Mouse (Mus musculus) heart, adult 9 months (tissue): ENCODE results near the gene Elovl6.

Experiments used
- DNase-seq, 2 experiments: peaks; one replicate each; pipeline ENCODE4 v3.0.0; 2022; ENCODE audit warnings: low spot score in 2 of 2

The Elovl6 gene

DNA sequence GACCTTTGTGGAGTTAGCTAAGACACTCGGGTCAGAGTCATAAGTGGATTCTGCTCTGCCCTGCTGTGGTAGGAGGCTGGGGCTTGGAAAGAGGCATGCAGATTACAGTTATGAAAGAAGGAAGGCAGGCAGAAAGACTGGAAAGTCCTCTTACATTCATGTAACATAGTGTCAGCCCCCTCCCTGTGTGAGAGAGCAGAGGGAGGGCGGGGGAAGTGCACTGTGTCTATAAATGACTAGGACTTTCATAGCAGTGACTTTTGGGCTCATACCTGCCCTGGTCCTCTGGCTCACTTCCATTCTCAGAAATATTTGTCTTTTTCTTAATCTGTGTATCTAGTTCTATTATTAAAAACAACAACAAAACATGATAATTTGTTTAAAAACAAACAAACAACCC is 33.9 kb downstream of the Elovl6 start:
- DNase-seq, result no peak

DNA sequence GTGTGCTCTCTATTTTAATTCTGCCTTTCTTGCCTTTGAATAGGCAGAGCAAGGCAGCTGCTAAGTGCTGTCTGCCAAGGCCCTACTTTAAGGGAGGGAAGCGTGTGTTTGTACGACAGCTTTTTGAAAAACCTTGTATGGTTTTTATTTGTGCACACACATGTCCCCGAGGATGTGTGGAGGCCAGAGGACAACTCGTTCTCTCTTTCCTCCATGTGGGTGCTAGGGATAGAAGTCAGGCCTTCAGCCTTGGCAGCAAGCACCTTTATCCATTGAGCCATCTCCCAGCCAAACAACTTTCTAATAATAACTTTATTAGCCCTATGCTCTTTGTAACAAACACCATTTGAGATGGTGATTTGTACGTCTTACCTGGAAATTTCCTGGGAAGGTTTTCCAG is 34.7 kb downstream of the Elovl6 start:
- peak in 1 of 2 experiments; percentile 9 for DNase-seq

DNA sequence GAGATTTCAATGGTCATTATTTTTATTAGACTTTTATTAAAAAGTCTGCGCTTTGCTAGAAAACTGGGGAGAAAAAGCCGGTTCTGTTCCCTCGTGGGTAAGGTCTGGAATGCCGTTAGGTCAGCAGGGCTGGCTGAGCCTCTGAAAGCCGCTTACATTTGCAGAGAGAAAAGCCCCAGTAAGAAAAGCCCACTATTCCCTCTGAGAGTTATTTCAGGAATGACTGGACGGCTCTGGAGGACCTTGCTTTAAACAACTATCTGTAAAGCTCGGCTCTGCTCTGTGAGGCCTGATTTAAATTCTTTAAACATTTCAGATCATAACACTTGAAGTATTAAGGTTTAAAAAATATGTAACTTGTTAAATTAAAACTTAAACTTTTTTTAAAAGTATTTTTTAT is 36.4 kb downstream of the Elovl6 start:
- DNase-seq, result no peak

DNA sequence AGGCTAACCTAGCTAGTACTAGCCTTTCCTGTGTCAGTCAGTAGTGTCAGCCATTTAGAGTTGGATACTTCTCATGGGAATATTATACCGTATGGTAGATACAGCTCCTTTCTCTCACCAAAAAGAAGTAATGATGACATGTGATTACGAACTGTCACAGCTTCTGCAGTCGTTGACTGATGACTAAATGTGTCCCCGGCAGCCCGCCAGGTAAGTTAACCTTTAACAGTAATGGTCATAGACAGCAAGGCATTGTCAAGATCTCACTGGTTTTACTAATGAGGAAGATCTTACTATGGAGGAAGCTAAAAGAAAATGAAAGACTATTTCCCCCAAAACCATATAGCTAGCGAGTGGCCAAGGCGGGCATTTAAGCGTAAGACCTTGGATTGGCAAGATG is 38.8 kb downstream of the Elovl6 start:
- DNase-seq, result no peak

DNA sequence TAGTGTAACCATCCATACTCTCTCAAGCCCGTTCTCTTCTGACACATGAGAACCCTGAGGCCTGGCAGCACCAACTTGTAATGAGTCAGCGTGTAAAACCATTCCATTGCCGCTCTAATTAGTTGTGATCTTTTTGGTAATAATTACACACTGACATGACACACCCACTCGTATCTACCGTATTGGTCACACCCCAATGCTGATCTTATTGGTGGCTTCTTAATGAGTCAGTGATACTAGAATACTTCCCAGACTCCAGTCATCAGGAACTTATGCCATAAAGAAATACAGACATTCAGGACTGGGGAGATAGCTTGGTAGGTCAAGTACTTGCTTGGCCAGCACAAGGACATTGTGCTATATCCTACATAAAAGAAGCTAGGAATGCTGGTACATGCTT is 39.5 kb downstream of the Elovl6 start:
- DNase-seq, result no peak

DNA sequence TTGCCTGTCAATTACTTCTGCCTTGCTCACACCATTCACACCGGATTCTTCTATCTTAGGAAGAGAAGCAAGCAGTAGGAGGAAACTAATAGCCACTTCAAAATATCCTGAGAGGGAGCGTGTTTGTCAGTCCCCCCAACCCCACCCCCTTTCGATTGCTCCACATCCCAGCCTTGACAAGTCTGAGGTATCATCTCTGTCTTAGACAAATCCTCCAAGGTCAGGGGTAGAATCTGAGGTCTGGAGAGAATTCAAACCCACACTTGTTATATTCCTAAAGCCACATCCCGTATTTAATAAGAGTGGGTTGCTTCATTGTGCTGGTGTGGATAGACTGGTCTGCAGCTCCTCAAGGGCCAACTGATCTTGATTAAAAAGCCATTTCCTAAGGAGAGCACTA is 40.8 kb downstream of the Elovl6 start:
- DNase-seq, result no peak

DNA sequence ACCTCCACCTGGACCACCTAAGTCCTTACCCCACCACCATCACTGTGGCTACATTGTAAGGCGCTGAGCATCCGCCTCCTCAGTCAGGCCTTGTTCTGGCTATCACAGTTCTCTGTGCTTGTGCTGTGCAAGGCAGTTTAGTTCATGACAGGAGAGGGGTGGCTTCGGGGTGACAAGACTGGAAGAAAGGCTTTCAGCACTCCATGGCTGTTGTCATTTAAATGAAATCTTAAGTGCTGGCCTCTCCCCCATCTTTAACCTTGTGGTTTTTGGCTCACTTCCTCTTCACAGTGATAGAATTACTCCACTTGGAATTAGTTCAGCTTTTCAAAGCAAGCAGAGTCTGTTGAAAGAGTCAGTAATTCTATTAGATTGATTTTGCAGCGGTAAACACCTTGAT is 41.5 kb downstream of the Elovl6 start:
- no peak for DNase-seq

DNA sequence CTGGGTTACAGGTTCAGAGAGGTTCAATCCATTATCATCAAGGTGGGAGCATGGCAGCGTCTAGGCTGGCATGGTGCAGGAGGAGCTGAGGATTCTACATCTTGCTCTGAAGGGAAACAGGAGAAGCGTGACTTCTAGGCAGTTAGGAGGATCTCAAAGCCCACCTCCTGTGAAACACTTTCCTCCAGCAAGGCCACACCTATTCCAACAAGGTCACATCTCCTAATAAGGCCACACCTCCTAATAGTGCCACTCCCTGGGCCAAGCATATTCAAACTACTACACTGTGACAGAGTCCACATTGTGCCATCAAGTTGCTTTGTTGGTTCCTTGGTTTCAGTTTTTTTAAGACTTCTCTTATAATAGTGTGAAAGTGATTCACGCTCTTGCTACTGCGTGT is 42.9 kb downstream of the Elovl6 start:
- no peak for DNase-seq

DNA sequence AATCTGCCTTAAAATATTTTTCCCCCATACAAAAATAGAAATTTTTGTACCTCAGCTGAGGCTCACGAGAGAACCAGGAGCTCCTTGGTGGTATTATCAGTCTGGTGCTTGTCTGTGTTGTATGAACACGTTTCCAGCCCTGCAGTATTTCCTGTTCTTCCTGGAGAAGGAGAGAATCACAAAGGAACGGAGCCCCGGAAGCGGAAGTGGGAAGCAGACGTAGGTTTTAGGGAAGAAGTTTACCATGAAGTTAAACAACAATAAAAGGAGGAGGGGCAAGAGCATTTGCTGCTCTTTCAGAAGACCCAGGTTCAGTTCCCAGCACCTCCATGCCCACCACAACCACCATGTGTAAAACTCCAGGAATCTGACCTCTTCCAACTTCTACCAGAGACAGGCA is 44.4 kb downstream of the Elovl6 start:
- no peak for DNase-seq

DNA sequence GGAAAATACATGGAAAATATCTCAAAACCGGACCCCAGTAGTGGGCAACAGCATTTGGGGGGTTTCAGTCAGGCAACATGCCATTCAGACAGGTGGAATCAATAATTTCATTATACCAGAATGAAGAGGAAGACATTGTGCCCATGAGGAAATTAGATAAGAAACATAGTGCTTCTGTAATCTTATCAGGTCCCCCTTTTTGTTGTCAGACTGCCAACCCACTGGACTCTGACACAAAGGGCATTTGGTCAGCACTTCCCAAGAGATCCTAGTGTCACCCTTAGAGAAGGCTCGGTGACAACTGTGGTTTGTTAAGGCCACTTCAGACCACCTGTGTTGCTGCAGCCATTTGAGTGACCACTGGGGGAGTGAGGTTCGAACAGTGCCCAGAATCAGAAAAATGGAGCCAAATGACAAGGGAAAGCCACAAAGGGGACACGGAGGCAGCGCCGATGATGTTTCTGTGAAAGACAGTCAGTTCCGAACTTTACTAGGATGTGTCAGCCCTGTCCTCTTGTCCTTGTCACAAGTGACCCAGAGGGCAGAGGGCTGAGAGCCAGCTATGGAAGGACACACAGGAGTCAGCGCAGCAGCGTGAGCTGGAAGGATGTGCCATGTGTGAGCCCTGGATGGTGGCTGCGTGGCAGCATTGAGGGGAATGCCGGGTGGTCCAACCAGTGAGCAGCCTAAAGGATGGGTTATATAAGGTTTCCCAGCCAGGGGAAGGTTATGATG is 46.8 kb downstream of the Elovl6 start:
- no peak for DNase-seq

DNA sequence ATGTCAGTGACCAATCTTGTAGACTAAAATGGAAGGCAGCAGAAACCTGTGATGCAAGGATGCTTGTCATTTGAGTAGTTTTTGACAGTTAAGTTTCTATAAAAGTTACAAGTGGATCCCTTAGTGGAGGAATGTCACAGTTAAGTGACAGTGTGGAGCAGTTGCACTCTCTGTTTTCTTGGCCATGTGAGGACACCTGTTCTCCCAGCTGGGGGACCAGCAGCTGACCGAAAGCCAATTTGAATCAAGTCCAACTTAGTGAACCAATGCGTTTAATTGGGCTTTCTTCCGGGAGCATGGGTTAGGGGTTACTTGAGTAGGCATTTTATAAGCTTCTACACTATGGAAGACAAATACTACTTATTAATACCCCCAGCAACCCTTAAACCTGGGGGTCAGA is 48.9 kb downstream of the Elovl6 start:
- DNase-seq, result no peak

DNA sequence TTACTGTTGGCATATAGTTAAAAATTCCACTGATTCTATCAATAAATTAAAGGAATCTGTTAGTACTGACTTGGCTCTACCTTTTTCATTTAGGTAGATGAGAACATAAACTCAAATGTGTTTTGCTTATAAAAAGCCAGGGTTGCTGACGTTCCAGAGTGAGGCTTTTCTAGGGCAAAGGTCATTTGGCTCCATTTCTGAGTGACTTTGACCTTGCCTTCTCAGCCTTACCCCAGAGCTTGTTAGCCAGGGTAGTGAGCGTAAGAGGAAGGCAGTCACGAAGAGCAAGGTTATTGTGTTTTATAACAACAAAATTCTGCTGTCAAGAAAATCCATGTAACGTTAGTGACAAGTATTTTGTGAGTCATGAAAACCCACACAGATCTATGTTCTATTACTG is 50.3 kb downstream of the Elovl6 start:
- DNase-seq, result no peak

DNA sequence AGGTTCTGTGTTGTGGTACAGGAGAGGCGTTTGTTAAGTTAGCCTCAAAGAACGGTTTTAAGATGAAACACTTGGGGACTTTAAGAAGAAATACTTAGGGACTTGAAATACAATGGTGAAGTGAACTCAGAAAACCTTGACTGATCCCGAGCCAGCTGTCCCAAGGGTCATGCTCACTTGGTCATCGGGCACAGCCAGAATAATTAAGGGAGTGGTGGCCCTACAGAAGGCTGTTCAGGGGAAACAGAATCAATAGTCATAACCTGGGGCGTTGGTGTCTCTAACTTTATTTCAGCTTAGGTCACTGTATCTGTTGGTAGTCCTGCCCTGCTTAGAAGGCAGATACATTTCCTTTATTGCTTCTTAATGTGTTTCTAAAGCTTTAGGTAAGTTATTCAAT is 51.1 kb downstream of the Elovl6 start:
- no peak for DNase-seq

DNA sequence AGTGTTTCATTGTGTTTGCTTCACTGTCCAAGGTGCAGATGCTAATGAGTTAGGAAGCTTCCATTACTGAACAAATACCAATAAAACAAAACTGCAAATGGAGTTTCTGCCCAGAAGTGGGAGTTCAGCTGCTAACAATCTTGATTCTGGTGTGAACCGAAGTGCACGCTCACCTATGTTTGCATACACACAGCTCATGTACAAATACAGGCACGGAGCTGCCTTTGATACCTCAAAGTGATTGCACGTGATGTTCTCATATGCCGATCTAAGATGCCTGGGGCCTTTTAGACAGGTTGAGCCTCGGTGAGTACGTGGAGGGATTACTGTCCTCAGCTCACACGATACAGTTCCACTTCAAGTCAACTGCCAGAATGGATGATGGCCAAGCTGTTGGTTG is 55.8 kb downstream of the Elovl6 start:
- no peak for DNase-seq

DNA sequence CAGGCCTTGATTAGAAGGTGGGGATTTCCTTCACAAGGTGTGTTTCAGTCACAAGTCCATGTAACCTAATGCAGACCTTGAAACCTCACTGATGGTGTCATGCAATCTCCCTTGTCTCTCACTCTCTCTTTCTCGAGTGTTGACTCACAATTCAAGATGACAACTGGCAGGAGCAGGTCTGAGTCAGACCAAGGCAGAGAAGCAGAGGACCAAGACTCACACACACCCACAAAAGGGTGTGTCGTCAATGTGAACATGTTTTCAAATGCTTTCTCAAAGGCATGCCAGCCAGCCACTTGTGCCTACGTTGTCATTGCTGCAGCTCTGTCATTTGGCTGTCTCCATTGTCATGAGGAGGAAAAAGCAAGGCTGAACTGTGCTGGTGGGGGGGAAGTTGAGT is 56.6 kb downstream of the Elovl6 start:
- no peak for DNase-seq

DNA sequence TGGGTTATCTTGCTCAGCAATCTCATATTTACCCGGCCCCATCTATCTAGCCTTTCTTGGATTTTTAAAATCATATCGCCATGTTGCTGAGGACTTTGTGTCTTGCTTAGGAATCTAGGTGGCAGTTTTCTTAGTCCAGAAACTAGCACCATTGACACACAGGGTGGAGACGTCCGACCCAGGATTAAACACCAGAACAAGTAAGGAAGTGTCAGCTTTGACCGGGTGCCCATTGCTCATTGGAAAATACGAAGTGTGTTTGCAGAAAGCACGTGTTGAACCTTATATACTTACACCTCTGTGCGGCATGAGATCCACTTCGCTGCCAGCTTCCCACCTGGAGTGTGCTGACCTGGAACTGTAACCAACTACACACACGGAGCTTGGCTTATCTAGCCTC is 57.5 kb downstream of the Elovl6 start:
- no peak for DNase-seq

DNA sequence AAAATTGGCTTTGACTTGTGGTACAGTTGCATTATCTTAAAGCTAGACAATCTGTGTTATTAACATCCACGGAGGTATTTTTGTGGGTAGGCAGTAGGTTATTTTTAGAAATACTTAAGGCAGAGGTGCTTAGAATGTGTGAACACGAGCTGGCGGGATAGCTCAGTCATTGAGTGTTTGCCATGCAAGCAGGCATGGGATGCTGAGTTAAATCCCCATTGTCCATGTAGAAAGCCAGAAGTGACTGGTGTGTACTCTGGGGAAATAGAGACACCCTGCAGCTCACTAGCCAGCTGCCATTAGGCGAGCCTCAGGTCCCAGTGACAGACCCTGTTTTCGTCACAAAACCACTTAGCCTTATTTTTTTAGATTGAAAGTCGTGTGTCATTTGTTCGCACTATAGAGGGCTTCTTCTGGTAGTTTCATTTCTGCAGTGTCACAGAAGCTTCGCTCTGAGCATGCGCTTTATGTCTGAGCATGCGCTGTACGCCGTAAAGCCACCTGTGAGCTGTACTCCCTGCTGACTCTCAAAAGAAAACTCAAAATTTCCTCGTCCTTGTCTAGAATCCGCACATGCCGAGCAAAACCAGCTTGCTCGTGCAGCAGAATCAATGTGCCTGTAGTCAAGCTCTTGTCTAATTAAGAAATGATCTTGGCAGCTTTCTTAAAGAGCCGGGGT is 58.5 kb downstream of the Elovl6 start:
- peak in 1 of 2 experiments; percentile 6 for DNase-seq

DNA sequence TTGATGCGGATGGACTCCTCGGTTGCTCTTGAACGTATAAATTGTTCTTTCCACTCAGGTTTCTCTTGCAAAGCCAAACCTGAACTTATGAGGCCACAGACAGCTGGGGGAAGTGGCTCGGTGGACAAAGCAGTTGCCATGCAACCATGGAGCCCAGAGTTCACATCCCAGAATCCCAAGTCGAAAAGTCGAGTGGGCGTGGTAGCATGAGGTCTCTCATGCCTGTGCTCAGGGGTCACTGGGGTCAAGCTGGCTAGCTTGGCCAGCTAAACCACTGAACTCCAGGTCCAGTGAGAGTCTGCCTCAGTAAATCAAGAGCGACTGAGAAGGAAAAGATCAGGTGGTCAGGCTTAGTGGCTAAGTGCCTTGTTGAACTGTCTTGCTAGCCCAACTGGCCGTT is 59.1 kb downstream of the Elovl6 start:
- DNase-seq, result no peak

DNA sequence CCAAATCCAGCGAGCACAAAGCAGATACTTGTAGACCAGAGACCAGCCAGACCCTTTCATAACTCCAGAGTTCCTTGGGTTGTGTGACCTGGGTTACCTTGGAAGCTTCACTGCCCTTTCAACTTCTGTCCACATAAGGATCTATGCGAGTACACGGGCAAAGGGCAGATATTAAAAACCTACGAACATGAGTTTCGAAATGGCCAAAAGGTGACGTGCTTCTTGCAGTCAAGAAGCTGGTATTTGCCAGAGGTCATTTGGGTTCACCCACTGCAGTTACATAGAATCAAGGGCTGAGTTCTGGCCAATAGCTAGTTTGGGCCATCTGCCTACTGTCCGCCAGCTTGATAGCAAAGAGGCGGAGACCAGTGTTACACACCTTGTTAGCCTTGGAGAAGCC is 59.6 kb downstream of the Elovl6 start:
- no peak for DNase-seq

DNA sequence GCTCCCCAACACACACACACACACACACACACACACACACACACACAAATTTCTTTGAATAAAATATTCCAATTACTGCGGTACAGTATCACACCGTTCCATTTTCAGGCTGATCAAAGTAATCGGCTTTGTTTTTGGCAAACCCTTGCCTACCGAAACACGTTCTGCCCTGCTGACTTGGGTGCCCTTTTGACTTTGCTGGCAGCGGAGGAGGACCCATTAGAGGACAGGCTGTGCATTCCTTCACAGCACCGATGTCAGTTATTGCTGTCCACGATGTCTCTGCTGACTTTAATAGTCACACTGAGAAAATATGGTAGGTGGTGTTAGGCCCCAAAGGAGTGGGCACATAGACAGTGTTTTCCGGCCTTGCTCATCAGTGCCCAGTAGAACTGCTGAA is 60.8 kb downstream of the Elovl6 start:
- no peak for DNase-seq

DNA sequence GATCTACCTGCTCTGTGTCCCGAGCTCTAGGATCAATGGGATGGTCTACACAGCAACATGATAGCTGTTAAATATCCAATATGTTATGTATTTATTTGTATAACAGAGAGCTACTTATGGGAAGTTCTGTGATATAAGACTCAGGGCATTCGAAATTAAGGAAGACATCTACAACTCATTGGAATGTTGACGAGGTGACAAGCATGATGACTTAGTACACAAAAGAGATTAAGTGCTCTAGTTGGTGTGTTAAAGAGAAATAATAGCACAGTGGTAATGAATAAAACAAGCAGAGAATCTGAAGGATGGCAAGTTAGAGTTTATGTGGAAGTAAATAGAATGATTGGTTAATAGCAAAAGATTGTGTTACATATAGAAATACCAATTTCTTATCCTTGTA is 61.6 kb downstream of the Elovl6 start:
- no peak for DNase-seq

DNA sequence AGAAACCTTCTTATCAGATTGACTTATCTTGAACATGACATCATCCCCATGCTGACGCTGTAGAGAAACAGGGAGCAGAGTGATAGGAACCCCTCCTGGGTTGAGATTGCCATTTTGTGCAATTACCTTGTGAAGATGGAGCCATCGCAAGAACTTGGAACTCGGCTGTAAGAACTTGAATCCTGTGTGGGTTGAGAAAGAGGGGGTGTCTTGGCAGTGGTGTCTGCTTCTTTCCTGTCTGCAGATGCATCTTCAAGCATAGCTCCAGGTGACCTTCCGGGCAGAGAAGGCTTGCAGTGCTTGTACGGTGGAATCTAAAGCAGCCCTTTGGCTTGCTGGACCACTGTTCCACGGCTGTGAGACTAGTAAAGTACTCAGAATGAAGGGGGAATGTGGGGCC is 63.9 kb downstream of the Elovl6 start:
- DNase-seq, result no peak

DNA sequence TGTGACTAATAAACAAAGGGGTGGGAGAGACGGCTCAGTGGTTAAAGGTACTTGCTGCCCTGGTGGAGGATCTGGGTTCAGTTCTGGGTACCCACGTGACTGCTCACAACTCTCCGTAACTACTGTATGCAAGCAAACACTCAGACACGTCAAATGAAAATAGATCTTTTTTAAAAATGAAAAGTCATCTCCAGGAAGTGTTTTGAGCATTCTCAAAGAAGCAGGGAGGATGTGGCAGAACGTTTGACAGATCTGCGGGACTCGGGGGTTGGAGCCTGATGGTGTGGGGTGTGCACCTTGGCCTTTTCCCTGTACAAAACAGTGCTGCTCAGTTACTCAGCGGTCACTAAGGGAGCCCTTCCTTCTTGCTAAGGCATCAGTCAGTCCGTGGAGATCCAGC is 70.1 kb downstream of the Elovl6 start:
- no peak for DNase-seq

DNA sequence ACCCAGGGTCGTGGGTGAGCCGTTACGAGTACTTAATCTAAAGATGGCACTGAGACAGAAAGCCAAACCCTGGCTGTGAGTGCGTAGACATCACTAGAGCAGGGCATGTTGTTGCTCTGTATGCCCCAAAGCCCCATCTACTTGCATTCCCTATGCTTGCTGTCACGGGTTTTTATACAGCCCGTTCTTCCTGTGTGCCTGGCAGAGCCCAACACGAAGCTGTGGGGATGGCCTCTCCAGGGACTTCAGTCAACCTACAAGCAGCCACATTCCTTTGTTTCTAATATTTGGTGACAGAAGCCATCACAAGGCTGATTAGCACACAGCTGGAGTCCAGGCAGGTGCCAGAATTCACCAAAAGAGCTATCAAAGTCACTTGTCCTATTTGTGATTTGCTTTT is 73.3 kb downstream of the Elovl6 start:
- DNase-seq, result no peak
